Mouse (Mus musculus) kidney, postnatal 10 days (tissue): ENCODE data around the gene Wbp1l.

Source experiments
- DNase-seq: peaks from one replicate; pipeline ENCODE4 v3.0.0; 2021; ENCODE audit warnings: mixed read lengths

The Wbp1l gene

GRCm38 (mm10) chr19:46599375-46600256, 732 bp downstream of the Wbp1l start:
- DNase-seq, result peak; percentile 39

- no peak for DNase-seq
These were observed 1.5 kb downstream of the Wbp1l start for GRCm38 (mm10) chr19:46600371-46600770.

- DNase-seq, result peak; percentile 46
These were observed 2.6 kb downstream of the Wbp1l start for GRCm38 (mm10) chr19:46601491-46601890.

GRCm38 (mm10) chr19:46602406-46602805, 3.5 kb downstream of the Wbp1l start:
- no peak for DNase-seq

GRCm38 (mm10) chr19:46606718-46607117, 7.8 kb downstream of the Wbp1l start:
- no peak for DNase-seq

GRCm38 (mm10) chr19:46607424-46607823, 8.5 kb downstream of the Wbp1l start:
- DNase-seq, result peak; percentile 60

- DNase-seq, result no peak
These were observed 9.3 kb downstream of the Wbp1l start for GRCm38 (mm10) chr19:46608158-46608557.

GRCm38 (mm10) chr19:46616378-46616777, 17.5 kb downstream of the Wbp1l start:
- DNase-seq, result no peak

GRCm38 (mm10) chr19:46617361-46617760, 18.5 kb downstream of the Wbp1l start:
- no peak for DNase-seq

GRCm38 (mm10) chr19:46618322-46618721, 19.4 kb downstream of the Wbp1l start:
- no peak for DNase-seq

GRCm38 (mm10) chr19:46619001-46619400, 20.1 kb downstream of the Wbp1l start:
- DNase-seq, result peak; percentile 55

GRCm38 (mm10) chr19:46619518-46619917, 20.6 kb downstream of the Wbp1l start:
- DNase-seq, result no peak

GRCm38 (mm10) chr19:46620016-46620808, 21.3 kb downstream of the Wbp1l start:
- DNase-seq, result no peak

- no peak for DNase-seq
These were observed 22.6 kb downstream of the Wbp1l start for GRCm38 (mm10) chr19:46621236-46622183.

- no peak for DNase-seq
These were observed 23.8 kb downstream of the Wbp1l start for GRCm38 (mm10) chr19:46622659-46623193.

- DNase-seq, result peak; percentile 63
These were observed 24.3 kb downstream of the Wbp1l start for GRCm38 (mm10) chr19:46623194-46623667.

GRCm38 (mm10) chr19:46623790-46624772, 25.2 kb downstream of the Wbp1l start:
- peak; percentile 70 for DNase-seq

- DNase-seq, result no peak
These were observed 26.1 kb downstream of the Wbp1l start for GRCm38 (mm10) chr19:46625015-46625414.

- no peak for DNase-seq
These were observed 26.6 kb downstream of the Wbp1l start for GRCm38 (mm10) chr19:46625519-46625918.

- DNase-seq, result no peak
These were observed 29.5 kb downstream of the Wbp1l start for GRCm38 (mm10) chr19:46628403-46628802.

GRCm38 (mm10) chr19:46629807-46630206, 30.9 kb downstream of the Wbp1l start:
- DNase-seq, result no peak
